Mouse (Mus musculus) testis, postnatal 14 days (tissue): ENCODE data around the gene Ano9.

Source experiments
- DNase-seq: peaks from one replicate; pipeline ENCODE4 v3.0.0; 2021; ENCODE audit warnings: low spot score

Gene Ano9

DNA sequence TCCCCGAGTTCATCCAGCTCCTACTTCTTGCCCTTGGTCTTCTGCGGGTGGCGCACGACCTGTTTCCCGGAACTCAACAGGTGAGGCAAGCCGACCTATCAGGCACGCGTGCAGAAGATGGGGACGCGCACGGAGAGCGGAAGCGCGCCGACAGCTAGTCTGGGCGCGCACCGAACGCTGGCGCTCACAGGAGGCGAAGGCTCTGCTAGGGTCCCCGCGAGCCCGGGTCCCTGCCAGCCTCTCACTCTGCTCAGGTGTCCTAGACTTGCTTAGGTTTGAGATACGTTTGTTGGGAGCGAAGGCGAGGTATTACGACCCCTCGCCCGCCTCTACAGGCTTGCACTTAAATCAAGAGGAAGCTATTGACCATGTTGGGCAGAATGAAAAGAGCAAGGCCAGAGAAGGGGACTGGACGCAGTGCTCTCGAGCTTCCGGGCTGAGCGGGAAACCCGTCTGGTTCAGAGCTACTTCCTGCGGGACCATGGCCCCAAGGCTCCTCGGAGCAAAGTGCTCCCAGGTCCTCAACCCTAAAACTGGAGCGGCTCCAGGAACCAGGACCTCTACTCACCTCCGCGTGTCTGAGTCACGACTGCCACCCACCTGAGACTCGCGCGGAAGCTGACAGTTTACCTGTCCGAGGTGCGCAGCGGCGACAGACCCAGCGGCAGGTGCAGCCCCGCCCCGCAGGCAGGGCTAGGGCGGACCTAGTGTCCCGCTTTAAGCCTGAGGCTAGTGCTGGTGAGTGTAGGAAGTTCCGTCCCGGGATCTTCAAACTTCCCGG lies 17.5 kb downstream of the Ano9 start, which contains the start of gene Sigirr:
Gene Sigirr, minus strand, starts transcription at position 662 of the 781 bp plus-strand sequence.
- no peak for DNase-seq

DNA sequence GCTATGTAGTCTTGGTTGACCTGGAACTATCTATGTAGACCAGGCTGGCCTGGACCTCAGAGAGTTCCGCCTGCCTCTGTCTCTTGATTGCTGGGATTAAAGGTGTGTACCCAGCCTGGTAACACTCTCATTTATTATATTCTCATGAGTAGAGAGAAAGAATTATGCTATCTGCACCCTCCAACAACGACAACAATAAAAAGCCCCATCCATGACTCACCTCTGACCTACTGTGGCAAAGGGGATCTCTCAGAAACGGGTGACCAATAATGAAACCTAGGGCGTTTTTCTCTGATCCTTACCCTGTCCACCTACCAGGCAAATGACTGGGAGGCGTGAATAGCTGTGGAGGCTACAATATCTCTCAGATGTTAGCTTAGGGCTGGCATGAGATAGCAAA lies 20.4 kb downstream of the Ano9 start:
- no peak for DNase-seq

DNA sequence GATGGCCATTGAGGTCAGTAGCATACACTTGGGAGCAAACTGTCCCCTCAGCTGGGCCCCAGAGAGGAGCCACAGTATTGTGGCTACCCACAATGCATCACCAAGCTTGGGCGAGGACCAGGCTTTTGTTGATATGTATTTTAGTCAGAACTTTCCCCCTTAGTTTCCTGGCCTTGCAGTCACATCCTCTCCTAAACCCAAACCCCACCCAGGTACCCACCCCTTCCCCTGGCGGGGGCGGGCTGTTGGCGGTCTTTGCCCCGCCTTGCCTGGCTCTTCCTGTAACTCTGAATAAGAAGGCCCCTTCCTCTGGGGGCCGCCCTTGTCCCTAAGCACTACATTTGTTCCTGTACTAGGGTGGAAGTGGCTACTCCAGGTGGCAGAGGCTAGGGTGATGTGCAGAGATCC lies 21.0 kb downstream of the Ano9 start:
- no peak for DNase-seq

DNA sequence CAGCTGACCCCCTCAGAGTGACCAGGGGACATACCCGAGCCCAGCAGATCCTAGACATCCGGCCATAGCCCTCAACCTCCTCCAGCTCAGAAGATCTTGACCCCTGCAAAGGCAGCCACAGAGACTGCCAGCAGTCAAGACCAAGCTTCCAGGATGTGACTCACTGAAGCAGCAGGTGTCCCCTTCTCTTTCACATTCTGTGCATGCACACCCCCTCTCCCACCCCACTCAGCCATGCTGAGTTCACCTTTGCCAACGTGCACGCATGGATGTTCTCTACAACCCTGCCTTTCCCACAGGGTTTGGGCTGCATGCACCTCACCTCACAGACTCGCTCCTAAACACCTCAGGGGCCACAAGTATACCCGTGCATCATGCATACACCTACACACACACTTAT lies 21.6 kb downstream of the Ano9 start:
- DNase-seq, result no peak

DNA sequence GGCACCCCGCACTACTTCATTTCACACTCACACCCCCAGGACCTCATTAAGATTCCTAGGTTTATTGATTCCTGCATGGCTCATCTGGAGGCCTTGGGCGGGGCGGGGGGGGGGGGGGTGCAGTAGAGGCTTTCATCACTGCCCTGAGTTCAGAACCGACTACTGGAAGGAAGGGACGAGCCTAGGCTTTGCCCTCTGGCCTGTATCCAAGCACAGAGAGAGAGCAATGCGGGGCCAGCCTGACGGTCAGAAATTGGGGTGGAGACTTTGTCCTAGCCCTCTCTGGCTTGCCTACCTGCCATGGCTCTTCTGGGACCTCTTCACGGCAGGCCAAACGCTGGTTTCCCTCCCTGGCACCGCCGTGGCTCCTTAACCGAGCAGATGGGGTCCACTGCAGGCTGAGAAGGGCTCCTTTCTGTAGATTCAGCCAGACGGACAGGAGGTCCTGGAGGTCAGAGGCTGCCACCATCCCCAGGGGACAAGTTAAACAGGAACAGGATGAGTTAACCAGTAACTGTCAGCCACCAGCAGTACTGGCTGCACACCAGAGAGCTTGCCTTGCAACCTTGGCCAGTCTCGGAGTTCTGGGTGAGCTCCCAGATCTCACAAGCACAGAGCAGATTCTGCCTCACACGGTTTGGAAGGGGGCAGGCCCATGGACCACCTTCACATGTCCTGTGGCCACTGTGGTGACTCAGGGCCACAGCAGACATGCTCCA lies 23.0 kb downstream of the Ano9 start:
- DNase-seq, result no peak

DNA sequence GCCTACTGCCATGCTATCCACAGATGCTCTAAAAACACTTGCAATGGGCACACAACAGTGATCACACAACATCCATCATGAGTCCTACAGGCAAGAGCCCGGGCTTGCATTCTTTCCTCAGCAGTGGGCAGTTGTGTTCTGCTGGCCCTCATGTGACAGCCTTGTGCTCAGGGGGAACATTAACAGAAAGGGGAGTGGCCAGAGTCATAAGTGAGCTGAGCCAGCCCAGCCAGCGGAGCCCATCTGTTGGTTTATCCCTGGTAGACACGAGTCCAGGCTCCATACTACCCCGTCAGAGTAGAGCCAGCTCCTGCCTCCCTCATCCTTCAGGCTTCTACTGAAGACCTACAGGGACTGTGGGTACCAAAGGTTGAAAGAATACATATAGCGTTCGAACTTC lies 23.7 kb downstream of the Ano9 start:
- no peak for DNase-seq

DNA sequence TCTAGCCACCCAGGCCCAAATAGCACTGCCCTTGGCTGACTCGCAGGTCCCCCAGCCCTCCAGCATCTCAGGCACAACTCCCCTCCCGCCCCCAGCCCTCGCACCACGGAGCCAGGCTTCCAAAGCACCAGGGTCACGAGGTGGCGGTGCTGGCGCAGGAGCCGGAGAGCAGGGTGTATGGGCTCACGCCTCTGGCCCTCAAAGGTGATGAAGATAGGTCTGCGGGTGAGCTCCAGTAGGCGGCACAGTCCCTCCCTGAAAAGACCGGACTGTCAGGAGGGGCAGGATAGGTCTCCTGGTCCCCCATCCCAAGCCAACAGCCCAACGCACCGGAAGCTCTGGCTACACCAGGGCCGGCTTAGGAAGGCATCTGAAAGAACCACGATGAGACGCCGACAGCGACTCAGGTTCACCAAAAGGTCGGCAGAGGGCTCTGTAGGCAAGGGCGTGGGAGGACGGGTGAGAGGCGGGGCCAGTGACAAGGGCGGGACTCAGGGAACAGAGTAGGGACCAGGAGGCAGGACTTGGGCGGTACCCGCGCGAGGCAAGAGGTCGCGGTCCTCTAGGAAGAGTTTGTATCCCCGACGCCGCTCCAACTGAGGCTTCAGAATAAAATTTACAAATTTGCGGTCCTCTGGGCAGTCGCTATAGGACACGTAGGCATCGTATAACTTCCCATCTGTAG lies 25.4 kb downstream of the Ano9 start:
- peak; percentile 70 for DNase-seq

DNA sequence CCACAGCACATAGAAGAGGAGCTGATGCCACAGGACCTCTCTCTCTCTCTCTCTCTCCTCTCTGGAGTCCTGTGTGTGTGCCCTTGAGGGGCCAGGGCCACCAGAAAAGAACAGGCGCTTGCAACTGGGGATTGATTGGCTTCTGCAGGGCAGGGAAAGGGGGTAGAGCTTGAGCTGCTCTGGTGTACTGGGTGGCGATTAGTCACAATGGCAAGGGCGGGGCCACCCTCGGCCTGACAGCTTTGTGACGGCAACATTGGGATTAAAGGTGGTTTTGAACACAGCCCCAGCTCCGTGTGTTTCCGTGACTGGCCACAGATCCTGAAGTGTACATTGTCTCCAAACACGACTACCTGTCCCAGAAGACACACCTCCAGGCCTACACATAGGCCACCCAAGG lies 27.4 kb downstream of the Ano9 start:
- DNase-seq, result no peak

DNA sequence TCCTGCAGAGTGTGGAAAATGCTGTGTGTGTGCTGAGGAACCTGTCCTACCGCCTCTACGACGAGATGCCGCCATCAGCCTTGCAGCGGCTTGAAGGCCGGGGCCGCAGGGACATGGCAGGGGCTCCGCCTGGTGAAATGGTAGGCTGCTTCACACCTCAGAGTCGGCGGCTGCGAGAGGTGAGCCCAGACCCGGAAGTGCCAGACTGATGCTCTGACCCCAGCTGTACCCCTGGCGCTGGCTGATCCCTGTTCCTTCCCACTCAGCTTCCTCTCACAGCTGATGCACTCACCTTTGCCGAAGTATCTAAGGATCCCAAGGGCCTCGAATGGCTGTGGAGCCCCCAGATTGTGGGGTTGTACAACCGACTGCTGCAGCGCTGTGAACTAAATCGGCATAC lies 29.1 kb downstream of the Ano9 start:
- DNase-seq, result no peak

DNA sequence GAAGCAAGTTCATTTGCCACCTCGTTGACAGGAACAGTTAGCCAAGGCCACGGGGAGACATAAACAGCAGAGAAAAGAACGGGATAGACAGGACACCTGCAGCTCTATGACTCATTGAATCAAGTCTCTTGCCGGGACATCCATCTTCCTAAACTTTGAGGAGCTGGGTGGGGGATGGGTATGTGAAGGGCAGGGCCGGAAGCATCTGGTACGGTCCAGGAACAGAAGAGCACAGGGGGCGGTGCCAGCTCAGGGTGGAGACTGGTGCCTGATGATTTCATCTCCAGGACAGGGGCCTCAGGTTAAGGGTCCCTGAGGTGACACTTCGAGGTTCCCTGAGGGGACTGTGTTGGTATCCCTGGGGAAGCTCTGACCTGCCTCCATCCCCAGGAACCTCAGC lies 29.7 kb downstream of the Ano9 start:
- DNase-seq, result no peak

DNA sequence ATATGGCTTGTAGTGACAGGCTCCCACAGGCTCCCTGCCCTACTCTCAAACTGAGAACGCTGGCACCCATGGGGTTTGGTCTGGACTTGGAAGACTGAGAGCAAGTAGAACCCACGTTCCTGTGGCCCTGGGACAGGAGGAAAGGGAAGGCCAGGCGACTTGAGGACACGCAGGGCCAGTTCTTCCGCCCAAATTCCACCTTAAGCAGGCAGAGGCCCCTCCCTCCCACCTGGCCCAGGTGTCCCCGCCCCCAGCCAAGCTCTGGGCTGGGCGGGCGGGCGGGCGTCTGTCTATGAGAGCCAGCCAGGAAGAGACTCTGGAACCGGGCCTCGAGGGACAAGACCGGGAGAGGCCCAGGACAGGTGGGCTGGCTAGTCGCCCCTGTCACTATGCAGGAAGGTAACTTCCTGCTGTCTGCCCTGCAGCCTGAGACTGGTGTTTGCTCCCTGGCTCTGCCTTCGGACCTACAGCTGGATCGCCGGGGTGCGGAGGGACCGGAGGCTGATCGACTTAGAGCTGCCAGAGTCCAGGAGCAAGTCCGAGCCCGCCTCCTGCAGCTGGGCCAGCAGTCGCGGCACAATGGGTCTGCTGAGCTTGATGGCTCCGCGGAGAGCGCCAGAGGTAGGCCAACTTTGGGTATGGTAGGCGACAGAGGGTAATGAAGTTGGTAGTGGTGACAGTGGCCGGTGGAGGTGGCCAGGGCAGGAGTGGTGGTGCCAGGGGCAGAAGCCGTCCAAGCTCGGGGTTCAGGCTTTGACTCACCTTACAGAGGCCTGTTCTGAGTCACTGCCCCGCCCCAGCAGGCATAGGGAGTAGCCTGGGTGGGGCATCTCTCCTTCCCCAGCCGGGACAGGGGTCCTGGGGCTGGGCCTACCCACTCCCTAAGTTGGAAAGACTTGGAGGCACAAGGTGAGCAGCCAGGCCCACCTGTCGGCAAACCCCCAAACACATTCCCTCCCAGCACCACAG lies 37.8 kb downstream of the Ano9 start:
- DNase-seq, result no peak

DNA sequence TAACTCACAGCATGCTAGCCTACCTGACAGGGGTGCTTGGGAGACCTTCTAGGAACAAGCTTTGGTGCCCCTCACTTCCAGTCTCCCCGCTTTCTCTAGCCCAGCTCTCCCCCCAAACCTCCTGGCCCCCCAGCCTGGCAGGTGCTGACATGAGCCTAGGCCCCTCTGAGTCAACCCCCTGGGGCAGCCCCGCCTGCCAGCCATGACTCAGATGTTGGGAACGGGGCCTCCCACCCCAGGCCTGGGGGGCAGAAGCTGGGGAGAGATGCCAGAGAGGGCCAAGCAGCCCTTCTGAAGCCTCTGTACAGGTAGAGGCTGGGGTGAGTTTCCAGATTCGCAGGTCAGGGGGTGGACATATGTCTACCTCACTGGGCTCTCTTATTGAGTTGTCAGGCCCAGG lies 38.7 kb downstream of the Ano9 start:
- no peak for DNase-seq

DNA sequence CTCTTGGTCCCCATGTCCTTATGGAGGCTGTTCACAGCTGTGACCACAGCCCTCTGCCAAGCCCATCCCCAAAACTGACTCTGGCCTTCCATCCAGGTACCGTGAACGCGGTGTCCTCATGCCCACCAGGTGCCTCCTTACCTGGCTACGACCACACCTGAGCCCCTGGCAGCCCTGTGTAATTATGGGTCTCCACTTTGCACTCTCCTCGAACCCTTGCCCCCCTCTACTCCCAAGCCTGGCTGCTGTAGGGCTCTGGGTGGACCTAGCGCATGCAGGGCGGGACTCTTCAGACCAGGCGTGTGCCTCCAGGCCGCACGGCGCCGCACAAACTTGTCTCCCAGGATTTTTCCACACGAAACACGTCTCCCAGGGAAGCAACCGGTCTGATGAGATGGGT lies 39.8 kb downstream of the Ano9 start, which contains the start of gene Pkp3:
Gene Pkp3, plus strand, starts transcription at position 378 of the 400 bp plus-strand sequence.
- no peak for DNase-seq

DNA sequence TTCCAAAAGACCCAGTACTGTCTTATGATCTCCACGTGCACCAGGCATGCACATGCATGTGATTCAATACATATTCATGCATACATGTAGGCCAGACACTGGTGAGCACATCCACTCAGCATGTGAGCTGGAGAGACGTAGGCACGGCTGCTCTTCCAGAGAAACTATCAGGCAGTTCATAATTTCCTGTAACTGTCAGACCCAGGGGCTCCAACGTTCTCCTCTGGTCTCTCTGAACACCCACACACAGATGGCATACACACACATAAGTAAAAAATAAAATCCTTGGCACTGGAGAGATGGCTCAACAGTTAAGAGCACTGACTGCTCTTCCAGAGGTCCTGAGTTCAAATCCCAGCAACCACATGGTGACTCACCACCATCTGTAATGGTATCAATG lies 43.8 kb downstream of the Ano9 start:
- DNase-seq, result no peak

DNA sequence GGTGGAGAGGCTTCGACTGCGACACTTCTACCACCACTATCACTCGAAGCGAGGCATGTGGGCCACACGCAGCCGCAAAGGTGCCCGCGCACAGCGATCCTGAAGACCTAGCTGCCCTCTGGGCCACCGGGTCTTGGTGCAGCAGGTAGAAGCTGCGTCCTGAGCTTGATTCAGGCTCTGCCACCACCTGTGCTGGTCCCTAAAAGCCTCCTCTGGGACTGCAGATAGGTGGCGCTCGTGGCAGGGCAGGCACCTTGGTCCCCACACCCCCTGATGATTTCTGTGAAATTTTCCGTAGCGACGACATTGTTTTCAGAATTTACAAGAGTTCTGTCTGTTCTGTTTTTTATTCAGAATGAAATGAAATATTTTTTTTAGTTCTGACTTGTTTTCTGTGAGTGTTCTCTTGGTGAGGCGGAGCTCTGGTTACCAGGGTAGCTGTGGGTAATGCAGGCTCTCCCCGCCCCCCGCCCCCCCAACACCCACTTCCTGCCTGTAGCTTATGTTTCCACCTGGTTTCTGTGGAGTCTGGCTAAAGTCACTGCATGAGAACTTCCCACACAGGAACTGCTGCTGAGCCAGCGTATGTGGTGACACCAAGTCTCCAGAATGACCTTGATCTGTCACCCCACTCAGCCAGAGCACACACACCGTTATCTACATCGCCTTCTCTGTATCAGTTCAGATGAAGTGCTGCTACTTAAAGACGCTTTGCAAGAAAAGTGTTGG lies 45.4 kb downstream of the Ano9 start:
- DNase-seq, result no peak

DNA sequence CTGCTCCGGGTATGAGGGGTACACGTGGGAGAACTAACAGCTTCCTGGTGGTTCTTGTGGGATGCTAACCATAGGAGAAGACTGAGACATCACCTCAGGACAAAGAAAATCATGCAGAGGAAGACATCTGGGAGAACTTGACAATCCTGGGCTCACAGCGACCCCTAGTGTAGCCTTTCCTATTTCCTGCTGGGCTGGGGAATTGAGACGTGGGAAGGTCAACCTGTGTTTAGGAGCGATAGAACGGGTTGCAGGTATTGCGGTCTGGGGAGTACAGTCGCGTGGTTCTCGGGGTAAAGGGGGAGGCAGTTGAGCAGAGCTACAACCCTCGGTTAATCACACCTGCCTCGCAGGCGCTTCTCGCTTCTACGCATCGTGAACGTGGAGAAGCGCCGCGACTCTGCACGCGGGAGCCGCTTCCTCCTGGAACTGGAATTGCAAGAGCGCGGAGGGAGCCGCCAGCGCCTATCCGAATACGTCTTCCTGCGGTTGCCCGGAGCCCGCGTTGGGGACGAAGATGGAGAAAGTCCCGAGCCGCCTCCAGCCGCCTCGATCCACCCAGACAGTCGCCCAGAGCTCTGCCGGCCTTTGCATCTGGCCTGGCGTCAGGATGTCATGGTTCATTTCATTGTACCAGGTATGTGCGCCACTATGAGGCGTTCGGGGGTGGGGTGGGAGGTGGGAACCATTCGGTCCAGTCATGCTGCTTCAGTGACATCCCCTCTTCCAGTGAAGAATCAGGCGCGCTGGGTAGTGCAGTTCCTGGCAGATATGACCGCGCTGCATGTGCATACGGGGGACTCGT lies 47.3 kb downstream of the Ano9 start:
- DNase-seq, result no peak

DNA sequence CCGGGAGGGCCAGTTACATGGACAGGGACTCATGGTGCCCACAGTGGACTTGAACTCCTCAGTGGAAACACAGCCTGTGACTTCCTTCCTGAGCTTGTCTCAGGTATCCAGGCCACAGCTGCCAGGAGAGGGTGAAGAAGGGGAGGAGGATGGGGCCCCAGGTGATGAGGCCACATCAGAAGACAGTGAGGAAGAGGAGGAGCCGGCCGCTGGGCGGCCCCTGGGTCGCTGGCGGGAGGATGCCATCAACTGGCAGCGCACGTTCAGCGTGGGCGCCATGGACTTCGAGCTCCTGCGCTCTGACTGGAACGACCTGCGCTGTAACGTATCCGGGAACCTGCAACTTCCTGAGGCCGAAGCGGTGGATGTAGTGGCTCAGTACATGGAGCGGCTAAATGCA lies 49.3 kb downstream of the Ano9 start:
- DNase-seq, result no peak

DNA sequence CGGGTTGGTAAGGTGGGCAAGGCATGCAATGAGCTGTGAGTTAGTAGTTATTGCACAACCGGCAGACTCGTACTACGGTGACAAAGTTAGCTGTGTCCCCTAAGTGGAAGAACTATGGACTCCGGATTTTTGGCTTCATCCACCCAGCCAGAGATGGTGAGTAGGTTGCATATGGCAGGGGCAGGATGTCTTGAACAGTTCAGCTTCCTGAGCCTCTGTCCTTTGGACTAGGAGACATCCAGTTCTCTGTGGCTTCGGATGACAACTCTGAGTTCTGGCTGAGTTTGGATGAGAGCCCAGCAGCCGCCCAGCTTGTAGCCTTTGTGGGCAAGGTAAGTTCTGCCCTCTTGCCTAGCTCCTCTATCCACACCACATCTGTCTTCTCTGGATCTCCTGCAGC lies 53.0 kb downstream of the Ano9 start:
- DNase-seq, result no peak

DNA sequence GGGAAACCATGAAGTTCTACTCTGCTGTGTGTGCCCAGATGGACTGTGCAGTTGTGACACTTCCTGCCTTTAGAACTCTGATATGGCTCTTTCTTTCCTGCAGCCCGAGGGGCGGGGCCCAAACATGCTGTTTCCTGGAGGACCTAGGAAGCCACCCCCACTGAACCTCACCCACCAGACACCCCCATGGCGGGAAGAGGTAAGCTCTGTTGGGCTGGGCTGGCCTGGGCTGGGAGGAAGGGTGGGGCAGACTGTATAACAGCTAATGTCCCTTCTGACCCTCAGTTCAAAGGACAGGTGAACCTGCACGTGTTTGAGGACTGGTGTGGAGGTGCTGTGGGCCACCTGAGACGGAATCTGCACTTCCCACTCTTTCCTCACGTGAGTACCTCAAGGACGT lies 53.4 kb downstream of the Ano9 start:
- no peak for DNase-seq

DNA sequence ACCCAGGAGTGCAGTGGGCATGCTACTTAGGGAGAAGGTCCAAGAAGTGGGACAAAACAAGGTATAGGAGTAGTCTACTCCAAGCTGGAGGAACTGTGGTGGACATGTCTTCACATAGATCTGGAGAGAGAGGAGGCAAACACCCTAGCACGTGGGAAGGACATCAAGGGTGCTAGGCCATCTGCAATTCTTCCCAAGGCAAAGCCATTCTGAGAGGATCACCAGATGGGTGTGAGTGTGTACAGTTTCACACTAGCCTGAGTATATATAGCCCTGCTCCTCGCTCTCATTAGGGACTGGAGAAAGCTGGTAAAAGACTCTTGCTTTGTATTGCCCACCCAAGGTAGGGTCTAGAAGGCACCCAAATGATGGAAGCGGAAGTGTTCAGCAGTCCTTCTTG lies 54.3 kb downstream of the Ano9 start:
- no peak for DNase-seq
